Mouse (Mus musculus) hindbrain, embryonic 15.5 days (tissue): ENCODE data around the gene Igsf23. TPM values are rescaled to one million over a fixed set of nuclear protein-coding genes. Genes with fewer than 3 reads are reported as not detected.
A peak's percentile ranks its signal among the peaks of the same experiment; 100 is the strongest.
"Not testable (repeated sequence)": the region's sequence is repeated elsewhere in the genome, so short reads cannot be mapped to it uniquely, and the experiment has no call there.

Experiments used
- ATAC-seq: fragments of 200-750 bp; cut with Nextera tagmentation; 2 replicates; pipeline ENCODE4 v1.8.0; 2017; ENCODE audit warnings: low read depth, moderate number of reproducible peaks, moderate TSS enrichment; ENCODE audit not compliant: low FRiP score
- H3K27ac ChIP-seq: fragments of 300-500 bp; sonication (generic); replicated peaks from 2 replicates; pipeline ENCODE4 v1.5.1; 2015; ENCODE audit warnings: mild to moderate bottlenecking, inconsistent platforms
- H3K27me3 ChIP-seq: fragments of 300-500 bp; sonication (generic); 2 replicates; pipeline ENCODE4 v1.6.1; 2015; ENCODE audit warnings: control low read depth, inconsistent platforms
- H3K36me3 ChIP-seq: fragments of 300-500 bp; sonication (generic); 2 replicates; pipeline ENCODE4 v1.6.1; 2015; ENCODE audit warnings: control low read depth, inconsistent platforms
- H3K4me1 ChIP-seq: fragments of 300-500 bp; sonication (generic); replicated peaks from 2 replicates; pipeline ENCODE4 v1.6.1; 2015; ENCODE audit warnings: control low read depth, inconsistent platforms
- H3K4me2 ChIP-seq: fragments of 300-500 bp; sonication (generic); 2 replicates; pipeline ENCODE4 v1.6.1; 2015; ENCODE audit warnings: moderate library complexity, mild to moderate bottlenecking, inconsistent platforms
- H3K4me3 ChIP-seq: fragments of 300-500 bp; sonication (generic); 2 replicates; pipeline ENCODE4 v1.5.1; 2015; ENCODE audit warnings: mild to moderate bottlenecking, inconsistent platforms
- H3K9ac ChIP-seq: fragments of 300-500 bp; sonication (generic); 2 replicates; pipeline ENCODE4 v1.6.1; 2015; ENCODE audit warnings: inconsistent platforms
- H3K9me3 ChIP-seq: fragments of 300-500 bp; sonication (generic); 2 replicates; pipeline ENCODE4 v1.6.1; 2016; ENCODE audit warnings: control low read depth, inconsistent platforms
- WGBS: fragments of 180-500 bp; shearing (Covaris S2); methylation state at CpG from one replicate; pipeline ENCODE4 v1.1.7; 2015; 5-methylcytosine and 5-hydroxymethylcytosine counted together
- polyA plus RNA-seq: library from polyadenylated mRNA; unstranded; fragments of >200 nt; fragmentation: Nextera tagmentation; extraction: Ambion mirVana; gene quantifications from 2 replicates; pipeline ENCODE4 v1.2.1, GENCODE M21; 2015

Gene Igsf23
- polyA plus RNA-seq: not detected in 2 replicates

GRCm38 (mm10) chr7:19950589-19950988 is at the start of gene Igsf23:
TSS of gene Igsf23 (minus strand) at chr7:19950756.
- no peaks in the 10 kb centered on the region for H3K9me3 ChIP-seq
- no peak within 1 kb of the TSS for H3K4me2 ChIP-seq
- WGBS: 56% methylated on average over 9 of the region's 9 CpGs
- H3K27me3 ChIP-seq: no peaks in the 10 kb centered on the region
- H3K4me3 ChIP-seq: no peak within 1 kb of the TSS
- H3K36me3 ChIP-seq: no peaks in the 10 kb centered on the region
- H3K4me1 ChIP-seq: no peaks in the 10 kb centered on the region
- H3K27ac ChIP-seq: no peak within 1 kb of the TSS
- ATAC-seq: no peak
- H3K9ac ChIP-seq: no peak within 1 kb of the TSS

GRCm38 (mm10) chr7:19996721-19997120 is 46.2 kb upstream of the Igsf23 start:
- not testable (repeated sequence) for H3K27ac ChIP-seq

GRCm38 (mm10) chr7:19991165-19991564 is 40.6 kb upstream of the Igsf23 start, which contains the start of gene Nlrp9b:
TSS of gene Nlrp9b (plus strand) at chr7:19991465.
- not testable (repeated sequence) for H3K36me3 ChIP-seq, ATAC-seq, H3K9me3 ChIP-seq, H3K27me3 ChIP-seq, H3K4me3 ChIP-seq, H3K4me1 ChIP-seq, H3K4me2 ChIP-seq, H3K27ac ChIP-seq, H3K9ac ChIP-seq
- 75% methylated on average over 8 of the region's 8 CpGs for WGBS

More at GRCm38 (mm10) chr7:19996721-19997120, 46.2 kb upstream of the Igsf23 start:
- H3K9ac ChIP-seq, H3K9me3 ChIP-seq, H3K4me1 ChIP-seq, ATAC-seq, H3K27me3 ChIP-seq, H3K36me3 ChIP-seq, H3K4me2 ChIP-seq, H3K4me3 ChIP-seq: not testable (repeated sequence)
- WGBS: 61% methylated on average over 3 of the region's 3 CpGs

- H3K36me3 ChIP-seq: no peaks in the 10 kb centered on the region
- no peak overlapping the region for H3K4me2 ChIP-seq
- H3K27ac ChIP-seq: no peak overlapping the region
- 0 out of 2 replicates have a peak, but pooled peaks cover 4% of the 10 kb centered on the region for H3K9me3 ChIP-seq
- H3K4me3 ChIP-seq: no peak overlapping the region
- no peak for ATAC-seq
- H3K27me3 ChIP-seq: no peaks in the 10 kb centered on the region
- WGBS: 93% methylated on average over 4 of the region's 4 CpGs
- H3K9ac ChIP-seq: no peak overlapping the region
- no peaks in the 10 kb centered on the region for H3K4me1 ChIP-seq
Measured at GRCm38 (mm10) chr7:19971516-19971915, 21.0 kb upstream of the Igsf23 start.

GRCm38 (mm10) chr7:19970196-19970595 is 19.6 kb upstream of the Igsf23 start:
- ATAC-seq: no peak
- no peak overlapping the region for H3K9ac ChIP-seq
- H3K4me2 ChIP-seq: no peak overlapping the region
- H3K27me3 ChIP-seq: no peaks in the 10 kb centered on the region
- no peak overlapping the region for H3K27ac ChIP-seq
- H3K36me3 ChIP-seq: no peaks in the 10 kb centered on the region
- 96% methylated on average over 8 of the region's 8 CpGs for WGBS
- H3K4me1 ChIP-seq: no peaks in the 10 kb centered on the region
- no peak overlapping the region for H3K4me3 ChIP-seq
- 0 out of 2 replicates have a peak, but pooled peaks cover 4% of the 10 kb centered on the region for H3K9me3 ChIP-seq

GRCm38 (mm10) chr7:19969541-19970090 is 19.1 kb upstream of the Igsf23 start:
- no peak overlapping the region for H3K4me3 ChIP-seq
- no peak overlapping the region for H3K9ac ChIP-seq
- H3K27ac ChIP-seq: no peak overlapping the region
- H3K4me1 ChIP-seq: no peaks in the 10 kb centered on the region
- whole genome bisulfite sequencing: over 99% methylated on average over 4 of the region's 4 CpGs
- no peak for ATAC-seq
- no peaks in the 10 kb centered on the region for H3K27me3 ChIP-seq
- H3K36me3 ChIP-seq: no peaks in the 10 kb centered on the region
- H3K9me3 ChIP-seq: 0 out of 2 replicates have a peak, but pooled peaks cover 4% of the 10 kb centered on the region
- H3K4me2 ChIP-seq: no peak overlapping the region

- H3K36me3 ChIP-seq: no peaks in the 10 kb centered on the region
- WGBS: 82% methylated on average over 3 of the region's 3 CpGs
- no peak overlapping the region for H3K27ac ChIP-seq
- no peak overlapping the region for H3K4me2 ChIP-seq
- no peaks in the 10 kb centered on the region for H3K27me3 ChIP-seq
- no peak for ATAC-seq
- no peak overlapping the region for H3K4me3 ChIP-seq
- no peak overlapping the region for H3K9ac ChIP-seq
- H3K9me3 ChIP-seq: 0 out of 2 replicates have a peak, but pooled peaks cover 4% of the 10 kb centered on the region
- no peaks in the 10 kb centered on the region for H3K4me1 ChIP-seq
Measured at GRCm38 (mm10) chr7:19969106-19969505, 18.6 kb upstream of the Igsf23 start.

GRCm38 (mm10) chr7:19964985-19965579 is 14.5 kb upstream of the Igsf23 start, which contains the start of gene Ceacam20:
TSS of gene Ceacam20 (plus strand) at chr7:19965412.
- Histone ChIP-seq H3K4me3 (no peak within 1 kb of the TSS), H3K9ac (no peak within 1 kb of the TSS), H3K4me1 (no peaks in the 10 kb centered on the region), H3K4me2 (no peak within 1 kb of the TSS), H3K9me3 (no peaks in the 10 kb centered on the region), H3K27me3 (no peaks in the 10 kb centered on the region), H3K27ac (no peak within 1 kb of the TSS), H3K36me3 (no peaks in the 10 kb centered on the region)
- ATAC-seq: no peak
- WGBS: 79% methylated on average over 7 of the region's 7 CpGs

GRCm38 (mm10) chr7:19962423-19962822 is 11.9 kb upstream of the Igsf23 start:
- no peak for ATAC-seq
- 48% methylated on average over 1 of the region's 1 CpGs for WGBS
- H3K4me2 ChIP-seq: no peak overlapping the region
- H3K4me1 ChIP-seq: no peaks in the 10 kb centered on the region
- no peaks in the 10 kb centered on the region for H3K27me3 ChIP-seq
- H3K4me3 ChIP-seq: no peak overlapping the region
- H3K27ac ChIP-seq: no peak overlapping the region
- no peak overlapping the region for H3K9ac ChIP-seq
- no peaks in the 10 kb centered on the region for H3K9me3 ChIP-seq
- no peaks in the 10 kb centered on the region for H3K36me3 ChIP-seq

- ATAC-seq: peak; percentile 38; the same call in 1 of the 2 replicates
- H3K36me3 ChIP-seq: no peaks in the 10 kb centered on the region
- no peak overlapping the region for H3K4me2 ChIP-seq
- no peaks in the 10 kb centered on the region for H3K27me3 ChIP-seq
- no peak overlapping the region for H3K27ac ChIP-seq
- H3K4me3 ChIP-seq: no peak overlapping the region
- no peaks in the 10 kb centered on the region for H3K9me3 ChIP-seq
- no peak overlapping the region for H3K9ac ChIP-seq
- 3% methylated on average over 7 of the region's 7 CpGs for WGBS
- no peaks in the 10 kb centered on the region for H3K4me1 ChIP-seq
Measured at GRCm38 (mm10) chr7:19956341-19956781, 5.8 kb upstream of the Igsf23 start.

GRCm38 (mm10) chr7:19955861-19956260 is 5.3 kb upstream of the Igsf23 start:
- H3K27ac ChIP-seq: no peak overlapping the region
- no peaks in the 10 kb centered on the region for H3K4me1 ChIP-seq
- H3K9ac ChIP-seq: no peak overlapping the region
- H3K4me2 ChIP-seq: no peak overlapping the region
- H3K36me3 ChIP-seq: no peaks in the 10 kb centered on the region
- ATAC-seq: no peak
- H3K9me3 ChIP-seq: no peaks in the 10 kb centered on the region
- 77% methylated on average over 4 of the region's 4 CpGs for WGBS
- no peaks in the 10 kb centered on the region for H3K27me3 ChIP-seq
- no peak overlapping the region for H3K4me3 ChIP-seq

GRCm38 (mm10) chr7:19953054-19953453 is 2.5 kb upstream of the Igsf23 start:
- no peak for ATAC-seq
- no peak overlapping the region for H3K27ac ChIP-seq
- H3K4me3 ChIP-seq: no peak overlapping the region
- no peak overlapping the region for H3K4me2 ChIP-seq
- no peak overlapping the region for H3K9ac ChIP-seq
- H3K27me3 ChIP-seq: no peaks in the 10 kb centered on the region
- 51% methylated on average over 9 of the region's 9 CpGs for WGBS
- no peaks in the 10 kb centered on the region for H3K9me3 ChIP-seq
- H3K4me1 ChIP-seq: no peaks in the 10 kb centered on the region
- H3K36me3 ChIP-seq: no peaks in the 10 kb centered on the region
